Mouse (Mus musculus) neural tube, embryonic 11.5 days (tissue): ENCODE data around the gene Ptpre. TPM values are rescaled to one million over a fixed set of nuclear protein-coding genes. Genes with fewer than 3 reads are reported as not detected.
"Not testable (repeated sequence)": the region's sequence is repeated elsewhere in the genome, so short reads cannot be mapped to it uniquely, and the experiment has no call there.

Experiments used
- ATAC-seq: fragments of 200-750 bp; cut with Nextera tagmentation; 2 replicates; pipeline ENCODE4 v1.8.0; 2017; ENCODE audit warnings: moderate number of reproducible peaks, mild to moderate bottlenecking, moderate TSS enrichment, moderate library complexity; ENCODE audit not compliant: insufficient read depth, low FRiP score, low TSS enrichment
- DNase-seq: peaks from one replicate; pipeline ENCODE4 v3.0.0-alpha.2; 2015; ENCODE audit warnings: low spot score
- H3K27ac ChIP-seq: fragments of 300-500 bp; sonication (generic); 2 replicates; pipeline ENCODE4 v1.5.1; 2014; ENCODE audit warnings: low read depth, mild to moderate bottlenecking, low read length
- H3K27me3 ChIP-seq: fragments of 300-500 bp; sonication (generic); 2 replicates; pipeline ENCODE4 v1.6.1; 2014; ENCODE audit warnings: mild to moderate bottlenecking, low read length, mixed read lengths; ENCODE audit not compliant: control insufficient read depth, insufficient read depth
- H3K36me3 ChIP-seq: fragments of 300-500 bp; sonication (generic); 2 replicates; pipeline ENCODE4 v1.6.1; 2014; ENCODE audit warnings: mild to moderate bottlenecking, low read length, moderate library complexity, mixed read lengths; ENCODE audit not compliant: control insufficient read depth, insufficient read depth
- H3K4me1 ChIP-seq: fragments of 300-500 bp; sonication (generic); 2 replicates; pipeline ENCODE4 v1.6.1; 2014; ENCODE audit warnings: low read length, mixed read lengths; ENCODE audit not compliant: control insufficient read depth, insufficient read depth
- H3K4me2 ChIP-seq: fragments of 300-500 bp; sonication (generic); 2 replicates; pipeline ENCODE4 v1.6.1; 2014; ENCODE audit warnings: low read depth, mild to moderate bottlenecking, moderate library complexity
- H3K4me3 ChIP-seq: fragments of 300-500 bp; sonication (generic); 2 replicates; pipeline ENCODE4 v1.5.1; 2014; ENCODE audit warnings: low read depth, low read length
- H3K9ac ChIP-seq: fragments of 300-500 bp; sonication (generic); 2 replicates; pipeline ENCODE4 v1.6.1; 2014; ENCODE audit warnings: mild to moderate bottlenecking, low read length
- H3K9me3 ChIP-seq: fragments of 300-500 bp; sonication (generic); 2 replicates; pipeline ENCODE4 v1.6.1; 2016; ENCODE audit warnings: low read length; ENCODE audit not compliant: control insufficient read depth
- WGBS: fragments of 180-500 bp; shearing (Covaris S2); extraction: QIAGEN DNeasy Blood & Tissue Kit; methylation state at CpG from one replicate; pipeline ENCODE4 v1.1.7; 2014; 5-methylcytosine and 5-hydroxymethylcytosine counted together
- polyA plus RNA-seq: library from polyadenylated mRNA; unstranded; fragments of >200 nt; fragmentation: Nextera tagmentation; extraction: Ambion mirVana; gene quantifications from 2 replicates; pipeline ENCODE4 v1.2.1, GENCODE M21; 2014

Gene Ptpre
- polyA plus RNA-seq, 1 experiment from 2014 or later, result 0.97 TPM

GRCm38 (mm10) chr7:135659314-135659935, 122.1 kb downstream of the Ptpre start:
- no peaks in the 10 kb centered on the region for H3K36me3 ChIP-seq
- H3K9ac ChIP-seq, result no peak overlapping the region
- 83% methylated on average over 5 of the region's 5 CpGs for WGBS
- no peaks in the 10 kb centered on the region for H3K27me3 ChIP-seq
- ATAC-seq, result no peak
- H3K27ac ChIP-seq, result no peak overlapping the region
- no peaks in the 10 kb centered on the region for H3K9me3 ChIP-seq
- H3K4me1 ChIP-seq, result no peaks in the 10 kb centered on the region
- DNase-seq, result no peak
- no peak overlapping the region for H3K4me2 ChIP-seq
- no peak overlapping the region for H3K4me3 ChIP-seq

- no peak overlapping the region for H3K4me2 ChIP-seq
- no peak overlapping the region for H3K9ac ChIP-seq
- H3K9me3 ChIP-seq, result no peaks in the 10 kb centered on the region
- no peak overlapping the region for H3K27ac ChIP-seq
- ATAC-seq (no peak), DNase-seq (no peak)
- H3K4me1 ChIP-seq, result no peaks in the 10 kb centered on the region
- no peaks in the 10 kb centered on the region for H3K36me3 ChIP-seq
- H3K27me3 ChIP-seq, result no peaks in the 10 kb centered on the region
- no peak overlapping the region for H3K4me3 ChIP-seq
These were observed 123.0 kb downstream of the Ptpre start for GRCm38 (mm10) chr7:135660314-135660713.

GRCm38 (mm10) chr7:135664211-135664610, 126.9 kb downstream of the Ptpre start:
- no peaks in the 10 kb centered on the region for H3K36me3 ChIP-seq
- H3K4me2 ChIP-seq, result no peak overlapping the region
- H3K4me1 ChIP-seq, result no peaks in the 10 kb centered on the region
- H3K9ac ChIP-seq, result no peak overlapping the region
- DNase-seq (no peak), ATAC-seq (no peak)
- no peak overlapping the region for H3K27ac ChIP-seq
- no peaks in the 10 kb centered on the region for H3K27me3 ChIP-seq
- no peaks in the 10 kb centered on the region for H3K9me3 ChIP-seq
- WGBS, result 84% methylated on average over 7 of the region's 7 CpGs
- no peak overlapping the region for H3K4me3 ChIP-seq

- ATAC-seq (no peak), DNase-seq (no peak)
- Histone ChIP-seq H3K36me3 (no peaks in the 10 kb centered on the region), H3K4me2 (no peak overlapping the region), H3K4me1 (no peaks in the 10 kb centered on the region), H3K9ac (no peak overlapping the region), H3K27me3 (no peaks in the 10 kb centered on the region), H3K9me3 (no peaks in the 10 kb centered on the region), H3K27ac (no peak overlapping the region), H3K4me3 (no peak overlapping the region)
- 77% methylated on average over 2 of the region's 2 CpGs for WGBS
These were observed 129.0 kb downstream of the Ptpre start for GRCm38 (mm10) chr7:135666314-135666713.

GRCm38 (mm10) chr7:135668852-135669739, 131.8 kb downstream of the Ptpre start:
- Histone ChIP-seq H3K36me3 (no peaks in the 10 kb centered on the region), H3K4me2 (no peak overlapping the region), H3K9me3 (no peaks in the 10 kb centered on the region), H3K27me3 (no peaks in the 10 kb centered on the region), H3K4me3 (no peak overlapping the region), H3K4me1 (no peaks in the 10 kb centered on the region), H3K27ac (no peak overlapping the region), H3K9ac (no peak overlapping the region)
- WGBS, result 35% methylated on average over 16 of the region's 16 CpGs
- ATAC-seq (no peak), DNase-seq (peak; percentile 66)

GRCm38 (mm10) chr7:135673576-135673975, 136.3 kb downstream of the Ptpre start:
- ATAC-seq (no peak), DNase-seq (no peak)
- Histone ChIP-seq H3K4me1 (no peaks in the 10 kb centered on the region), H3K4me3 (no peak overlapping the region), H3K27me3 (no peaks in the 10 kb centered on the region), H3K27ac (no peak overlapping the region), H3K36me3 (no peaks in the 10 kb centered on the region), H3K9me3 (no peaks in the 10 kb centered on the region), H3K9ac (no peak overlapping the region), H3K4me2 (no peak overlapping the region)
- 63% methylated on average over 3 of the region's 3 CpGs for WGBS

- Histone ChIP-seq H3K4me3 (no peak overlapping the region), H3K27ac (no peak overlapping the region), H3K9me3 (no peaks in the 10 kb centered on the region), H3K9ac (no peak overlapping the region), H3K27me3 (no peaks in the 10 kb centered on the region), H3K36me3 (no peaks in the 10 kb centered on the region), H3K4me2 (no peak overlapping the region), H3K4me1 (no peaks in the 10 kb centered on the region)
- WGBS, result 91% methylated on average over 8 of the region's 8 CpGs
- DNase-seq (no peak), ATAC-seq (no peak)
These were observed 139.4 kb downstream of the Ptpre start for GRCm38 (mm10) chr7:135676722-135677121.

GRCm38 (mm10) chr7:135680334-135680733, 143.1 kb downstream of the Ptpre start:
- Histone ChIP-seq H3K4me2 (no peak overlapping the region), H3K27me3 (no peaks in the 10 kb centered on the region), H3K4me3 (no peak overlapping the region), H3K36me3 (no peaks in the 10 kb centered on the region), H3K27ac (no peak overlapping the region), H3K9me3 (no peaks in the 10 kb centered on the region), H3K4me1 (no peaks in the 10 kb centered on the region), H3K9ac (no peak overlapping the region)
- ATAC-seq, result no peak
- peak; percentile 30 for DNase-seq
- WGBS, result 75% methylated on average over 5 of the region's 5 CpGs

- H3K4me2 ChIP-seq, H3K9me3 ChIP-seq, H3K9ac ChIP-seq, H3K4me3 ChIP-seq, DNase-seq, H3K27me3 ChIP-seq, H3K36me3 ChIP-seq, ATAC-seq, H3K27ac ChIP-seq, H3K4me1 ChIP-seq: not testable (repeated sequence)
- 83% methylated on average over 4 of the region's 4 CpGs for WGBS
These were observed 146.8 kb downstream of the Ptpre start for GRCm38 (mm10) chr7:135684098-135684497.
